Mouse (Mus musculus): ENCODE measurements around the gene Zcchc24. TPM values are rescaled to one million over a fixed set of nuclear protein-coding genes. Genes with fewer than 3 reads are reported as not detected.

The Zcchc24 gene
- polyA plus RNA-seq, 1 experiment from 2014 or later, result 9.1 TPM

- Histone ChIP-seq H3K36me3 (ENCODE audit: control insufficient read depth, insufficient read depth, low read length) (no peaks in the 10 kb centered on the region), H3K4me2 (ENCODE audit: low read depth, low read length) (no peak overlapping the region), H3K27ac (ENCODE audit: low read length) (peak overlapping the region; percentile 81), H3K9me3 (ENCODE audit: control insufficient read depth, low read length) (no peaks in the 10 kb centered on the region), H3K4me1 (ENCODE audit: control insufficient read depth, insufficient read depth, low read length) (peaks cover 49% of the 10 kb centered on the region), H3K4me3 (ENCODE audit: low read length) (no peak overlapping the region), H3K9ac (ENCODE audit: low read depth, low read length) (peak overlapping the region; percentile 28), H3K27me3 (replicated peaks; ENCODE audit: control insufficient read depth, insufficient read depth, low read length) (no peaks in the 10 kb centered on the region)
- 45% methylated on average over 17 of the region's 17 CpGs for WGBS
- ATAC-seq, result peak; percentile 40
Observed at GRCm38 (mm10) chr14:25734736-25735716, 33.8 kb downstream of the Zcchc24 start.

- no peak overlapping the region for H3K9ac ChIP-seq (ENCODE audit: low read depth, low read length)
- no peak overlapping the region; the same call in 1 of the 2 replicates for H3K27ac ChIP-seq (ENCODE audit: low read length)
- no peaks in the 10 kb centered on the region for H3K36me3 ChIP-seq (ENCODE audit: control insufficient read depth, insufficient read depth, low read length)
- H3K27me3 ChIP-seq (replicated peaks; ENCODE audit: control insufficient read depth, insufficient read depth, low read length), result no peaks in the 10 kb centered on the region
- no peak overlapping the region for H3K4me3 ChIP-seq (ENCODE audit: low read length)
- WGBS, result 80% methylated on average over 5 of the region's 5 CpGs
- H3K9me3 ChIP-seq (ENCODE audit: control insufficient read depth, low read length), result no peaks in the 10 kb centered on the region
- H3K4me2 ChIP-seq (ENCODE audit: low read depth, low read length), result no peak overlapping the region
- ATAC-seq, result no peak
- peaks cover 22% of the 10 kb centered on the region for H3K4me1 ChIP-seq (ENCODE audit: control insufficient read depth, insufficient read depth, low read length)
Observed at GRCm38 (mm10) chr14:25727149-25727510, 41.7 kb downstream of the Zcchc24 start.

- no peak overlapping the region for H3K4me3 ChIP-seq (ENCODE audit: low read length)
- no peaks in the 10 kb centered on the region for H3K36me3 ChIP-seq (ENCODE audit: control insufficient read depth, insufficient read depth, low read length)
- no peak overlapping the region for H3K4me2 ChIP-seq (ENCODE audit: low read depth, low read length)
- peaks cover 22% of the 10 kb centered on the region for H3K4me1 ChIP-seq (ENCODE audit: control insufficient read depth, insufficient read depth, low read length)
- ATAC-seq, result 0 out of 2 replicates have a peak, but pooled peaks have one; percentile 14
- WGBS, result 60% methylated on average over 20 of the region's 20 CpGs
- H3K27me3 ChIP-seq (replicated peaks; ENCODE audit: control insufficient read depth, insufficient read depth, low read length), result no peaks in the 10 kb centered on the region
- H3K27ac ChIP-seq (ENCODE audit: low read length), result peak overlapping the region; percentile 9; the same call in 1 of the 2 replicates
- 0 out of 2 replicates have a peak overlapping the region, but pooled peaks have one; percentile 12 for H3K9ac ChIP-seq (ENCODE audit: low read depth, low read length)
- no peaks in the 10 kb centered on the region for H3K9me3 ChIP-seq (ENCODE audit: control insufficient read depth, low read length)
Observed at GRCm38 (mm10) chr14:25726226-25727148, 42.4 kb downstream of the Zcchc24 start.

GRCm38 (mm10) chr14:25725690-25726089 is 43.1 kb downstream of the Zcchc24 start:
- Histone ChIP-seq H3K9me3 (ENCODE audit: control insufficient read depth, low read length) (no peaks in the 10 kb centered on the region), H3K4me1 (ENCODE audit: control insufficient read depth, insufficient read depth, low read length) (peaks cover 22% of the 10 kb centered on the region), H3K4me2 (ENCODE audit: low read depth, low read length) (no peak overlapping the region), H3K4me3 (ENCODE audit: low read length) (no peak overlapping the region), H3K27ac (ENCODE audit: low read length) (peak overlapping the region; percentile 79), H3K27me3 (replicated peaks; ENCODE audit: control insufficient read depth, insufficient read depth, low read length) (no peaks in the 10 kb centered on the region), H3K9ac (ENCODE audit: low read depth, low read length) (0 out of 2 replicates have a peak overlapping the region, but pooled peaks have one; percentile 12), H3K36me3 (ENCODE audit: control insufficient read depth, insufficient read depth, low read length) (no peaks in the 10 kb centered on the region)
- WGBS, result 36% methylated on average over 4 of the region's 4 CpGs
- ATAC-seq, result peak; percentile 18

- H3K27ac ChIP-seq (ENCODE audit: low read length), result peak overlapping the region; percentile 79
- H3K9ac ChIP-seq (ENCODE audit: low read depth, low read length), result no peak overlapping the region; the same call in 1 of the 2 replicates
- ATAC-seq, result peak; percentile 82
- H3K4me2 ChIP-seq (ENCODE audit: low read depth, low read length), result no peak overlapping the region
- H3K27me3 ChIP-seq (replicated peaks; ENCODE audit: control insufficient read depth, insufficient read depth, low read length), result no peaks in the 10 kb centered on the region
- no peaks in the 10 kb centered on the region for H3K9me3 ChIP-seq (ENCODE audit: control insufficient read depth, low read length)
- no peaks in the 10 kb centered on the region for H3K36me3 ChIP-seq (ENCODE audit: control insufficient read depth, insufficient read depth, low read length)
- 62% methylated on average over 11 of the region's 11 CpGs for WGBS
- no peak overlapping the region for H3K4me3 ChIP-seq (ENCODE audit: low read length)
- peaks cover 22% of the 10 kb centered on the region for H3K4me1 ChIP-seq (ENCODE audit: control insufficient read depth, insufficient read depth, low read length)
Observed at GRCm38 (mm10) chr14:25725032-25725497, 43.8 kb downstream of the Zcchc24 start.

GRCm38 (mm10) chr14:25720962-25721707 is 47.7 kb downstream of the Zcchc24 start:
- H3K9ac ChIP-seq (ENCODE audit: low read depth, low read length), result no peak overlapping the region
- H3K9me3 ChIP-seq (ENCODE audit: control insufficient read depth, low read length), result no peaks in the 10 kb centered on the region
- H3K4me1 ChIP-seq (ENCODE audit: control insufficient read depth, insufficient read depth, low read length), result peaks cover 45% of the 10 kb centered on the region
- WGBS, result 76% methylated on average over 5 of the region's 5 CpGs
- no peak overlapping the region for H3K4me2 ChIP-seq (ENCODE audit: low read depth, low read length)
- H3K4me3 ChIP-seq (ENCODE audit: low read length), result no peak overlapping the region
- H3K36me3 ChIP-seq (ENCODE audit: control insufficient read depth, insufficient read depth, low read length), result peaks cover 3% of the 10 kb centered on the region; the same call in 1 of the 2 replicates
- H3K27ac ChIP-seq (ENCODE audit: low read length), result no peak overlapping the region
- no peaks in the 10 kb centered on the region for H3K27me3 ChIP-seq (replicated peaks; ENCODE audit: control insufficient read depth, insufficient read depth, low read length)
- no peak for ATAC-seq

GRCm38 (mm10) chr14:25719371-25719770 is 49.5 kb downstream of the Zcchc24 start:
- ATAC-seq, result peak; percentile 61
- H3K27ac ChIP-seq (ENCODE audit: low read length), result peak overlapping the region; percentile 72
- H3K9ac ChIP-seq (ENCODE audit: low read depth, low read length), result peak overlapping the region; percentile 11; the same call in 1 of the 2 replicates
- no peaks in the 10 kb centered on the region for H3K27me3 ChIP-seq (replicated peaks; ENCODE audit: control insufficient read depth, insufficient read depth, low read length)
- H3K4me2 ChIP-seq (ENCODE audit: low read depth, low read length), result no peak overlapping the region
- H3K9me3 ChIP-seq (ENCODE audit: control insufficient read depth, low read length), result no peaks in the 10 kb centered on the region
- peaks cover 28% of the 10 kb centered on the region for H3K4me1 ChIP-seq (ENCODE audit: control insufficient read depth, insufficient read depth, low read length)
- H3K36me3 ChIP-seq (ENCODE audit: control insufficient read depth, insufficient read depth, low read length), result peaks cover 3% of the 10 kb centered on the region; the same call in 1 of the 2 replicates
- WGBS, result 51% methylated on average over 9 of the region's 9 CpGs
- H3K4me3 ChIP-seq (ENCODE audit: low read length), result no peak overlapping the region

- WGBS, result 3% methylated on average over 2 of the region's 2 CpGs
Observed at GRCm38 (mm10) chr14:25718471-25718870, 50.4 kb downstream of the Zcchc24 start.

More at GRCm38 (mm10) chr14:25718471-25718870, 50.4 kb downstream of the Zcchc24 start:
- Histone ChIP-seq H3K27me3 (replicated peaks; ENCODE audit: control insufficient read depth, insufficient read depth, low read length) (no peaks in the 10 kb centered on the region), H3K27ac (ENCODE audit: low read length) (peak overlapping the region; percentile 72), H3K9ac (ENCODE audit: low read depth, low read length) (no peak overlapping the region), H3K4me2 (ENCODE audit: low read depth, low read length) (no peak overlapping the region), H3K36me3 (ENCODE audit: control insufficient read depth, insufficient read depth, low read length) (peaks cover 3% of the 10 kb centered on the region; the same call in 1 of the 2 replicates), H3K4me3 (ENCODE audit: low read length) (no peak overlapping the region), H3K4me1 (ENCODE audit: control insufficient read depth, insufficient read depth, low read length) (peaks cover 24% of the 10 kb centered on the region), H3K9me3 (ENCODE audit: control insufficient read depth, low read length) (no peaks in the 10 kb centered on the region)
- peak; percentile 64 for ATAC-seq

Data from intestine, embryonic 16.5 days (tissue).